Mouse (Mus musculus) layer of hippocampus, adult 2 months (tissue): ENCODE measurements at regions not wholly inside any gene's neighbourhood (a gene's known extent, or its start where the extent isn't known, plus 50 kb on each side); places are given as distances from the start of the nearest gene placed in this dataset.

Source experiments
- DNase-seq, 2 experiments: peaks; one replicate each; pipeline ENCODE4 v3.0.0; 2022; ENCODE audit warnings: low spot score in 2 of 2
- H3K27ac ChIP-seq: fragments of 200-600 bp; 2 replicates; pipeline ENCODE4 v1.8.1; 2022
- H3K4me3 ChIP-seq: fragments of 200-600 bp; 2 replicates; pipeline ENCODE4 v1.8.1; 2022; ENCODE audit warnings: mild to moderate bottlenecking
- CTCF ChIP-seq: fragments of 200-600 bp; conservative IDR thresholded peaks from 2 replicates; pipeline ENCODE4 v1.8.1; 2022; ENCODE audit warnings: antibody characterized with exemption, mild to moderate bottlenecking, moderate library complexity

DNA sequence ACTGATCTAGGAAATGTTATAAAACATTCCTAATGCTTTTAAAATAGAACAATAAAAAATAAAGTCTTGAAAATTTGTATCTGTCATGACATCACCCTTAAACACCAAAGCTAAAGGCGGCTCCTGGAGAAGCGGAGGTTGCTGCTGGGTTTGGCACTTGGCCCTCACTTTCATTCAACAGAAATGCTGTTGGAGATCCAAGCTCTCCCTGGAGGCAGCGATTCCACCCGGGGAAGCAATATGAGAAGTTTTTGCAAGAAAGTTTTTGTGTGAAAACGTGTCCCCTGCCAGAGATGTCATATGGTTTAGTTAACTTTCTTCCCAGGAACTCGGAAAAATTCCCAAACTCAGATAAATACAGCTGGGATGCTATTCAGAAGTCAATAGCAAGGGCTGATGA lies 51.5 kb upstream of the Map4k3 start:
- H3K4me3 ChIP-seq: no peak overlapping the region
- TF ChIP-seq CTCF: no peak
- DNase-seq: no peak
- H3K27ac ChIP-seq: no peak overlapping the region
